24 mouse cellular contexts compared by ENCODE assay signal in genomic region chr1:154728682-154729081, GRCm38 (mm10).
"Had no signal": no experiment of that assay in that cellular context is flagged by ENCODE, and none has a peak within 500 bp of the region (broad histone marks: within the 10 kb centered on the region; RNA-seq: fewer than 3 reads in every experiment).

No protein-coding gene starts in this region.

- H3K27ac ChIP-seq: gastrocnemius, adult 2 months; heart, adult 2 months; hindbrain, embryonic 13.5 days; hindbrain, embryonic 15.5 days; hindbrain, postnatal 0 days; kidney, embryonic 15.5 days; kidney, postnatal 0 days; limb, embryonic 13.5 days; limb, embryonic 15.5 days; liver, embryonic 12.5 days; liver, embryonic 14.5 days had no signal

- ATAC-seq: hindbrain, postnatal 0 days; intestine, embryonic 16.5 days; liver, embryonic 12.5 days had no signal

- H3K4me3 ChIP-seq: gastrocnemius, adult 2 months; heart, adult 2 months; heart, embryonic 12.5 days; hindbrain, embryonic 13.5 days; hindbrain, embryonic 15.5 days; kidney, embryonic 15.5 days; limb, embryonic 13.5 days; limb, embryonic 15.5 days; liver, embryonic 12.5 days had no signal

- H3K36me3 ChIP-seq: heart, embryonic 12.5 days; hindbrain, embryonic 13.5 days; hindbrain, embryonic 15.5 days; kidney, embryonic 15.5 days; limb, embryonic 13.5 days; limb, embryonic 15.5 days; liver, embryonic 12.5 days had no signal

- H3K4me2 ChIP-seq: heart, embryonic 12.5 days; hindbrain, embryonic 13.5 days; hindbrain, embryonic 15.5 days; kidney, embryonic 15.5 days; limb, embryonic 13.5 days; limb, embryonic 15.5 days; liver, embryonic 12.5 days had no signal

- H3K9ac ChIP-seq: heart, embryonic 12.5 days; hindbrain, embryonic 13.5 days; hindbrain, embryonic 15.5 days; kidney, embryonic 15.5 days; limb, embryonic 13.5 days; limb, embryonic 15.5 days; liver, embryonic 12.5 days; liver, embryonic 14.5 days had no signal

- H3K9me3 ChIP-seq: heart, embryonic 12.5 days; hindbrain, embryonic 13.5 days; hindbrain, embryonic 15.5 days; kidney, embryonic 15.5 days; limb, embryonic 13.5 days; limb, embryonic 15.5 days; liver, embryonic 12.5 days had no signal

- DNase-seq: gastrocnemius, adult 2 months; gastrocnemius, postnatal 10 days; gastrocnemius, postnatal 25 days; heart, adult 2 months; heart, postnatal 10 days; heart, postnatal 4 days; kidney, adult 11 months; kidney, adult 2 months; kidney, adult 9 months; kidney, postnatal 14 days; kidney, postnatal 36 days; layer of hippocampus, postnatal 36 days; left cerebral cortex, postnatal 4 days had no signal
